Mouse (Mus musculus) stomach, postnatal 0 days (tissue): Measurements from ENCODE around the gene 5330417H12Rik.

Experiments
- CTCF ChIP-seq: IDR thresholded peaks from 2 replicates; pipeline ENCODE4 v1.5.1; 2016; ENCODE audit warnings: antibody characterized with exemption, low read depth, mild to moderate bottlenecking, moderate library complexity
- EP300 ChIP-seq: optimal IDR thresholded peaks from 2 replicates; pipeline ENCODE3; 2016; ENCODE audit warnings: antibody characterized with exemption

DNA sequence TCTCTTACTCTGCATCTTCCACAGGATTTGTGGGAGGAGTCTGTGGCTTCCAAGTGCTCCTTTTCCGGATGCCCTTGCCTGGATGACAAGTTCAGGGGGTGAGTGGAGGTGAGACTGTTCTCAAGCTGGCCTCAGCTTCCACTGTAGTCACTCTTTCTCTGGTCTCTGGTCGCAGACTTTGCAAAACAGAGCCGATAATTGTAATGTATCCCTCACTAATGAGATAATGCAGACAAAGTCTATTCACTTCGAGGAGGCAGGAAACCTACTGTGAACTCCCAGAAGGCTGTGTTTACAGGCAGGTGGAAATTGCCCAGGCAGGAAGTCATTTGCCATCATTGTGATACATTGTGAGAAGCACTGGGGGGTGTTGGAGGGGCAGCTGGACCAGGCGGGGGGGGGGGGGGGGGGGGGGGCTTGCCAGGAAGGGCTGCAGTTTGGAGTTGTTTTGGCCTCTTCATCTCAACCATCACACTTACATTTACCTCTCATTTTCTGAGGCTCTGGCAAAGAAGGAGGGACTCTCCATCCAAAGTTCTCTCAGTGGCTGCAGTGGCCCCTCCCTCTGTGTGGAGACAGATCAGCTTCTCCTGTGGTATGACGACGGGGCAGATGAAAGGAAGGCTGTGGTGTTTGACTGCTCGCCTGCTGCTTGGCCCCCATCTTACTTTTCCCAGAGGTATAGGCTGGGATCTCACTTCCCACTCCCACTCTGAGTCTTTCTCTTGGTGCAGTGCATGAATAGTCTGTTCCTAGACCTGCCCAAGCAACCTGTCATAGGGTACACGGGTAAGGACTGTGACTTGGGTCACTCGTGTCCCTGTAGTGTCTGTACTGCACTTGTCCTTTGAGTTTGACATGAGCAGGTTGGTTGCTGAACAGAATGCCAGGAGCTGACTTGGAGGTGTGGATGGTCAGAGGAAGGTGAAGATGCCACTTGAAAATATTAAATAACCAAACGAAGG, 6.7 kb downstream of the 5330417H12Rik start:
- TF ChIP-seq CTCF (no peak), EP300 (no peak)
